Mouse (Mus musculus): Measurements from ENCODE around the gene Tmem212. TPM values are rescaled to one million over a fixed set of nuclear protein-coding genes. Genes with fewer than 3 reads are reported as not detected.
A peak's percentile ranks its signal among the peaks of the same experiment; 100 is the strongest.

Tmem212 gene
- polyA plus RNA-seq, 1 experiment from 2014 or later, result not detected

GRCm38 (mm10) chr3:27873268-27874073 lies 22.7 kb downstream of the Tmem212 start:
- 76% methylated on average over 9 of the region's 9 CpGs for WGBS
- no peaks in the 10 kb centered on the region for H3K9me3 ChIP-seq (replicated peaks; ENCODE audit: control insufficient read depth, low read length)
- no peaks in the 10 kb centered on the region for H3K27me3 ChIP-seq (ENCODE audit: control insufficient read depth, insufficient read depth, low read length)
- no peak overlapping the region for H3K4me2 ChIP-seq (ENCODE audit: low read depth, low read length)
- H3K9ac ChIP-seq (ENCODE audit: low read length), result no peak overlapping the region
- H3K27ac ChIP-seq (ENCODE audit: low read length), result no peak overlapping the region
- no peak overlapping the region for H3K4me3 ChIP-seq (ENCODE audit: low read length)
- no peak for ATAC-seq (replicated peaks; ENCODE audit: extremely low read depth, insufficient read depth, low FRiP score)
- no peaks in the 10 kb centered on the region for H3K36me3 ChIP-seq (ENCODE audit: control insufficient read depth, insufficient read depth)
- no peaks in the 10 kb centered on the region for H3K4me1 ChIP-seq (ENCODE audit: control insufficient read depth, insufficient read depth, low read length)

GRCm38 (mm10) chr3:27872429-27872828 lies 23.7 kb downstream of the Tmem212 start:
- no peaks in the 10 kb centered on the region for H3K36me3 ChIP-seq (ENCODE audit: control insufficient read depth, insufficient read depth)
- no peak overlapping the region for H3K4me2 ChIP-seq (ENCODE audit: low read depth, low read length)
- no peak overlapping the region for H3K9ac ChIP-seq (ENCODE audit: low read length)
- no peak overlapping the region for H3K4me3 ChIP-seq (ENCODE audit: low read length)
- no peak for ATAC-seq (replicated peaks; ENCODE audit: extremely low read depth, insufficient read depth, low FRiP score)
- no peaks in the 10 kb centered on the region for H3K9me3 ChIP-seq (replicated peaks; ENCODE audit: control insufficient read depth, low read length)
- no peak overlapping the region for H3K27ac ChIP-seq (ENCODE audit: low read length)
- no peaks in the 10 kb centered on the region for H3K27me3 ChIP-seq (ENCODE audit: control insufficient read depth, insufficient read depth, low read length)
- H3K4me1 ChIP-seq (ENCODE audit: control insufficient read depth, insufficient read depth, low read length), result no peaks in the 10 kb centered on the region
- WGBS, result 81% methylated on average over 4 of the region's 4 CpGs

- H3K4me1 ChIP-seq (ENCODE audit: control insufficient read depth, insufficient read depth, low read length), result no peaks in the 10 kb centered on the region
- no peaks in the 10 kb centered on the region for H3K27me3 ChIP-seq (ENCODE audit: control insufficient read depth, insufficient read depth, low read length)
- no peaks in the 10 kb centered on the region for H3K36me3 ChIP-seq (ENCODE audit: control insufficient read depth, insufficient read depth)
- H3K27ac ChIP-seq (ENCODE audit: low read length), result no peak overlapping the region
- H3K9me3 ChIP-seq (replicated peaks; ENCODE audit: control insufficient read depth, low read length), result no peaks in the 10 kb centered on the region
- WGBS, result 82% methylated on average over 3 of the region's 3 CpGs
- no peak for ATAC-seq (replicated peaks; ENCODE audit: extremely low read depth, insufficient read depth, low FRiP score)
- no peak overlapping the region for H3K4me3 ChIP-seq (ENCODE audit: low read length)
- no peak overlapping the region for H3K9ac ChIP-seq (ENCODE audit: low read length)
- no peak overlapping the region for H3K4me2 ChIP-seq (ENCODE audit: low read depth, low read length)
These were observed 24.3 kb downstream of the Tmem212 start for GRCm38 (mm10) chr3:27871891-27872290.

GRCm38 (mm10) chr3:27871371-27871770 lies 24.8 kb downstream of the Tmem212 start:
- no peak overlapping the region for H3K9ac ChIP-seq (ENCODE audit: low read length)
- no peaks in the 10 kb centered on the region for H3K4me1 ChIP-seq (ENCODE audit: control insufficient read depth, insufficient read depth, low read length)
- H3K27ac ChIP-seq (ENCODE audit: low read length), result no peak overlapping the region
- no peak overlapping the region for H3K4me2 ChIP-seq (ENCODE audit: low read depth, low read length)
- WGBS, result 70% methylated on average over 4 of the region's 4 CpGs
- H3K4me3 ChIP-seq (ENCODE audit: low read length), result no peak overlapping the region
- ATAC-seq (replicated peaks; ENCODE audit: extremely low read depth, insufficient read depth, low FRiP score), result no peak
- H3K27me3 ChIP-seq (ENCODE audit: control insufficient read depth, insufficient read depth, low read length), result no peaks in the 10 kb centered on the region
- no peaks in the 10 kb centered on the region for H3K36me3 ChIP-seq (ENCODE audit: control insufficient read depth, insufficient read depth)
- no peaks in the 10 kb centered on the region for H3K9me3 ChIP-seq (replicated peaks; ENCODE audit: control insufficient read depth, low read length)

GRCm38 (mm10) chr3:27868681-27869080 lies 27.5 kb downstream of the Tmem212 start:
- ATAC-seq (replicated peaks; ENCODE audit: extremely low read depth, insufficient read depth, low FRiP score), result no peak
- peaks cover 8% of the 10 kb centered on the region for H3K4me1 ChIP-seq (ENCODE audit: control insufficient read depth, insufficient read depth, low read length)
- H3K4me2 ChIP-seq (ENCODE audit: low read depth, low read length), result no peak overlapping the region
- H3K36me3 ChIP-seq (ENCODE audit: control insufficient read depth, insufficient read depth), result no peaks in the 10 kb centered on the region
- H3K4me3 ChIP-seq (ENCODE audit: low read length), result no peak overlapping the region
- no peak overlapping the region for H3K9ac ChIP-seq (ENCODE audit: low read length)
- no peaks in the 10 kb centered on the region for H3K9me3 ChIP-seq (replicated peaks; ENCODE audit: control insufficient read depth, low read length)
- 92% methylated on average over 3 of the region's 3 CpGs for WGBS
- H3K27ac ChIP-seq (ENCODE audit: low read length), result no peak overlapping the region
- no peaks in the 10 kb centered on the region for H3K27me3 ChIP-seq (ENCODE audit: control insufficient read depth, insufficient read depth, low read length)

GRCm38 (mm10) chr3:27867731-27868130 lies 28.4 kb downstream of the Tmem212 start:
- H3K4me1 ChIP-seq (ENCODE audit: control insufficient read depth, insufficient read depth, low read length), result peaks cover 14% of the 10 kb centered on the region
- no peaks in the 10 kb centered on the region for H3K36me3 ChIP-seq (ENCODE audit: control insufficient read depth, insufficient read depth)
- no peak overlapping the region for H3K4me3 ChIP-seq (ENCODE audit: low read length)
- H3K4me2 ChIP-seq (ENCODE audit: low read depth, low read length), result no peak overlapping the region
- no peak overlapping the region for H3K27ac ChIP-seq (ENCODE audit: low read length)
- ATAC-seq (replicated peaks; ENCODE audit: extremely low read depth, insufficient read depth, low FRiP score), result no peak
- no peaks in the 10 kb centered on the region for H3K9me3 ChIP-seq (replicated peaks; ENCODE audit: control insufficient read depth, low read length)
- no peak overlapping the region for H3K9ac ChIP-seq (ENCODE audit: low read length)
- no peaks in the 10 kb centered on the region for H3K27me3 ChIP-seq (ENCODE audit: control insufficient read depth, insufficient read depth, low read length)
- WGBS, result 67% methylated on average over 3 of the region's 3 CpGs

- H3K27ac ChIP-seq (ENCODE audit: low read length), result peak overlapping the region; percentile 97
- H3K4me3 ChIP-seq (ENCODE audit: low read length), result peak overlapping the region; percentile 43
- peak overlapping the region; percentile 64 for H3K4me2 ChIP-seq (ENCODE audit: low read depth, low read length)
- no peaks in the 10 kb centered on the region for H3K36me3 ChIP-seq (ENCODE audit: control insufficient read depth, insufficient read depth)
- peak; percentile 87 for ATAC-seq (replicated peaks; ENCODE audit: extremely low read depth, insufficient read depth, low FRiP score)
- H3K9ac ChIP-seq (ENCODE audit: low read length), result peak overlapping the region; percentile 59
- no peaks in the 10 kb centered on the region for H3K27me3 ChIP-seq (ENCODE audit: control insufficient read depth, insufficient read depth, low read length)
- H3K9me3 ChIP-seq (replicated peaks; ENCODE audit: control insufficient read depth, low read length), result no peaks in the 10 kb centered on the region
- H3K4me1 ChIP-seq (ENCODE audit: control insufficient read depth, insufficient read depth, low read length), result peaks cover 56% of the 10 kb centered on the region
- 5% methylated on average over 16 of the region's 16 CpGs for WGBS
These were observed 33.1 kb downstream of the Tmem212 start for GRCm38 (mm10) chr3:27862821-27863740.

GRCm38 (mm10) chr3:27861601-27862000 lies 34.6 kb downstream of the Tmem212 start:
- Histone ChIP-seq H3K4me2 (ENCODE audit: low read depth, low read length) (no peak overlapping the region), H3K27ac (ENCODE audit: low read length) (peak overlapping the region; percentile 97), H3K27me3 (ENCODE audit: control insufficient read depth, insufficient read depth, low read length) (no peaks in the 10 kb centered on the region), H3K9me3 (replicated peaks; ENCODE audit: control insufficient read depth, low read length) (no peaks in the 10 kb centered on the region), H3K4me3 (ENCODE audit: low read length) (no peak overlapping the region), H3K9ac (ENCODE audit: low read length) (peak overlapping the region; percentile 46; the same call in 1 of the 2 replicates), H3K4me1 (ENCODE audit: control insufficient read depth, insufficient read depth, low read length) (peaks cover 58% of the 10 kb centered on the region), H3K36me3 (ENCODE audit: control insufficient read depth, insufficient read depth) (no peaks in the 10 kb centered on the region)
- 0 out of 2 replicates have a peak, but pooled peaks have one; percentile 42 for ATAC-seq (replicated peaks; ENCODE audit: extremely low read depth, insufficient read depth, low FRiP score)
- WGBS, result 30% methylated on average over 6 of the region's 6 CpGs

- Histone ChIP-seq H3K4me3 (ENCODE audit: low read length) (no peak overlapping the region), H3K4me2 (ENCODE audit: low read depth, low read length) (no peak overlapping the region), H3K9ac (ENCODE audit: low read length) (no peak overlapping the region), H3K27ac (ENCODE audit: low read length) (peak overlapping the region; percentile 97), H3K9me3 (replicated peaks; ENCODE audit: control insufficient read depth, low read length) (no peaks in the 10 kb centered on the region), H3K4me1 (ENCODE audit: control insufficient read depth, insufficient read depth, low read length) (peaks cover 58% of the 10 kb centered on the region), H3K36me3 (ENCODE audit: control insufficient read depth, insufficient read depth) (no peaks in the 10 kb centered on the region), H3K27me3 (ENCODE audit: control insufficient read depth, insufficient read depth, low read length) (no peaks in the 10 kb centered on the region)
- 63% methylated on average over 6 of the region's 6 CpGs for WGBS
- ATAC-seq (replicated peaks; ENCODE audit: extremely low read depth, insufficient read depth, low FRiP score), result no peak
These were observed 35.1 kb downstream of the Tmem212 start for GRCm38 (mm10) chr3:27861086-27861485.
